Mouse (Mus musculus) layer of hippocampus, adult 2 months (tissue): ENCODE data around the gene Syngr1. TPM values are rescaled to one million over a fixed set of nuclear protein-coding genes. Genes with fewer than 3 reads are reported as not detected.
A peak's percentile ranks its signal among the peaks of the same experiment; 100 is the strongest.
"Not testable (repeated sequence)": the region's sequence is repeated elsewhere in the genome, so short reads cannot be mapped to it uniquely, and the experiment has no call there.

Source experiments
- DNase-seq, 2 experiments: peaks; one replicate each; pipeline ENCODE4 v3.0.0; 2022; ENCODE audit warnings: low spot score in 2 of 2
- H3K27ac ChIP-seq: fragments of 200-600 bp; 2 replicates; pipeline ENCODE4 v1.8.1; 2022
- H3K4me3 ChIP-seq: fragments of 200-600 bp; 2 replicates; pipeline ENCODE4 v1.8.1; 2022; ENCODE audit warnings: mild to moderate bottlenecking
- CTCF ChIP-seq: fragments of 200-600 bp; conservative IDR thresholded peaks from 2 replicates; pipeline ENCODE4 v1.8.1; 2022; ENCODE audit warnings: antibody characterized with exemption, mild to moderate bottlenecking, moderate library complexity
- total RNA-seq, 2 experiments: library from RNA; stranded (reverse); gene quantifications; 2 replicates each; pipeline ENCODE4 v1.2.3; 2021

Syngr1 gene
- total RNA-seq, 2 experiments from 2014 or later = 356 to 380 TPM

DNA sequence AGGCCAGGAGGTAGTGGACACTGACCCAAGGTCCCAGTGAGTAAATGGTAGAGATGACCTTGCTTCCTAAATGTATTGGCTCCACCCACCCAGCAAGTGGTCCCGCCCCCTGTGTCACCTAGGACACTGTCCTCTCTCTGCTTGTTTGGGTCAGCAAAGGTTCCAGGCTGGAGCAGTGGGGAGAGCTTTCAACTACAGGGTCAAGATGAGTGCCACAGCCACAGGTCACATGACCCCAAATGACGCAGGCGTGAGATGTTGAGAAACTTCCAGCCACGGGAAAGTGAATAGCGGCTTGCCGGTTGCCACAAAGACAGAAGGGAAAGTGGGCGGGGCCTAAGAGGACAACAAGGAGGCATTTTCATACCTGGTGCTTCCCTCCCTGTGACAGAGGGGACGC lies 26.0 kb downstream of the Syngr1 start:
- H3K4me3 ChIP-seq = no peak overlapping the region
- H3K27ac ChIP-seq = no peak overlapping the region
- no peak for DNase-seq
- no peak for TF ChIP-seq CTCF

DNA sequence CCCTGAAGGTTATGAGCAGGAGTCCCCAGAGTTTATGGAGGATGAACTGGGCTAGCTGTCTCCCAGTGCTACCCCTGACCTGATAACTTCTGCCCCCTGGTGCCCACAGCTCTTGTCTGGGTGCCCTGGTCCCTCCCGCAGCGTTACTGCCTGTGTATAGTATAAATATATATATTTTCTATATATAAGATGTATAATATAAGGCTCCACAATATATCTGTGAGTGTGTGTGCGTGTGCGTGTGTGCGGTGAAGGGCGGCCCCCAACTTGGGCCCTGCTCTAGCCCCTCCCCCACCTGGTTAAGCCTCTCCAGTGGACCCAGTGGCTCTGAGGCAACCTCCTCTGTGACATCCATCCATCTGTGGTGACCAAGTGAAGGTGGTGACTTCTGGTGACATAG lies 27.9 kb downstream of the Syngr1 start:
- DNase-seq = no peak
- Histone ChIP-seq H3K27ac (no peak overlapping the region), H3K4me3 (no peak overlapping the region)
- TF ChIP-seq CTCF = no peak

DNA sequence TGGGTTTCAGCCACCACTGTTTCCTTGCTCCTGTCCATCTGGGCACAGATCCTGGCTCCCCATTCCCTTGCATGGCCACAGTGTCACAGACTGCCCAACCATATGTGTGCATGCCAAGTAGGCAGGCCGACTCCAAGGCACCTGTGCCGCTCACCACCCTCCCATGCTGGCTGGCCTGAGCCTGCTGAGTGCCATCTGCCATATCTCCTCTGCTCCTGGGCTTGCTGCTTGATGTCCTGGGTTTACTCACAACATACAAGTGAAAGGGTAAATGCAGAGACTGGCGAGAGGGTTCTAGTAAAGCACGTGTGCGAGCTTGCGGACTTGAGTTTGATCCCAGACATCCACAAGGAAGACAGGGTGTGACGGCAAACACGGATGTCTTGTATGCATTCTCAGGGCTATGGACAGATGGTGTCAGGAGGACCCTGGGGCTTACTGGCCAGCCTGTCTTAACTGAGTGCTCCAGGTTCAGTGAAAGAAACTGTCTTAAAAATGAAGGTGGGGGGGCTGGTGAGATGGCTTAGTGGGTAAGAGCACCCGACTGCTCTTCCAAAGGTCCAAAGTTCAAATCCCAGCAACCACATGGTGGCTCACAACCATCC lies 30.7 kb downstream of the Syngr1 start:
- Histone ChIP-seq H3K27ac (no peak overlapping the region), H3K4me3 (no peak overlapping the region)
- TF ChIP-seq CTCF = no peak
- DNase-seq = no peak

DNA sequence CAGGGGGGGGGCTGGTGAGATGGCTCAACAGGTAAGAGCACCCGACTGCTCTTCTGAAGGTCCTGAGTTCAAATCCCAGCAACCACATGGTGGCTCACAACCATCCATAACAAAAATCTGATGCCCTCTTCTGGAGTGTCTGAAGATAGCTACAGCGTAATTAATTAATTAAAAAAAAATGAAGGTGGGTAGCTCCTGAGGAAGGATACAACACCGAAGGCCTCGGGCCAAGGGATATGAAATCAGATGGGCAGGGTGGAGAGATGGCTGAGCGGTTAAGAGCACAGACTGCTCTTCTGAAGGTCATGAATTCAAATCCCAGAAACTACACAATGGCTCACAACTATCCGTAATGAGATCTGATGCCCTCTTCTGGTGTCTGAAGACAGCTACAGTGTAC lies 31.3 kb downstream of the Syngr1 start:
- DNase-seq, H3K4me3 ChIP-seq, H3K27ac ChIP-seq: not testable (repeated sequence)
- TF ChIP-seq CTCF = 0 out of 2 replicates have a peak, but pooled peaks have one; percentile 26

DNA sequence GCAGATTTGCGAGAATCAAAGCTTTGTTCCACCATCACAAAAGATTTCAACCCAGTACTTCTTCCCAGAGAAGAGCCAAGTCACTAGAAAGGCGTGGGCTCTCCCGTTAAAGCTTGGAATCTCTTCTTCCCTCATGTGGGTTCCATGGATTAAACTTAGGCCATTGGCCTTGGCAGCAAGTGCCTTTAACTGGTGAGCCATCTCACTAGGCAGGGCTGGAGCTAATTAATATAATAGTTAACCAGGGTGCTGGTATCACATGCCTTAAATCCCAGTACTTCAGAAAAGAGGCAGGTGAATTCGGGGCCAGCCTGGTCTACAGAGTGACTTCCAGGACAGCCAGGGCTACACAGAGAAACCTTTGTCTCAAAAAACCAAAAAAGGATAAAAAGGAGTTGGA lies 33.5 kb downstream of the Syngr1 start:
- no peak overlapping the region for H3K27ac ChIP-seq
- no peak overlapping the region for H3K4me3 ChIP-seq
- TF ChIP-seq CTCF = no peak
- no peak for DNase-seq

DNA sequence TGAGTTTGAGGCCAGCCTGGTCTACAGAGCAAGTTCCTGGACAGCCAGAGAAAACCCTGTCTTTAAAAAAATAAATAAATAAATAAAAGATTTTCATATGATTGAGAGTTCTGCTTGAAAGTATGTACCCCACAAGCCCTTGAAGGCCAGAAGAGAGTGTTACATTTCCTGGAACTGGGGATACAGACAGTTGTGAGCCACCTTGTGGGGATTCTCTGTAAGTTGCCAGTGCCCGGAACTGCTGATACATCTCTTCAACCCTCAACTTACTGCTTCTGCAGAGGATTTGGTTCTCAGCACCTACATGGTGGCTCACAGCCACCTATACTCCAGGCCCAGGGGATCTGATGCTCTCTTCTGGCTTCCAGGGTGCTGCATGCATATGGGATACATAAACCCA lies 36.1 kb downstream of the Syngr1 start:
- peak; percentile 70 for TF ChIP-seq CTCF
- no peak for DNase-seq
- H3K27ac ChIP-seq = no peak overlapping the region
- H3K4me3 ChIP-seq = no peak overlapping the region

DNA sequence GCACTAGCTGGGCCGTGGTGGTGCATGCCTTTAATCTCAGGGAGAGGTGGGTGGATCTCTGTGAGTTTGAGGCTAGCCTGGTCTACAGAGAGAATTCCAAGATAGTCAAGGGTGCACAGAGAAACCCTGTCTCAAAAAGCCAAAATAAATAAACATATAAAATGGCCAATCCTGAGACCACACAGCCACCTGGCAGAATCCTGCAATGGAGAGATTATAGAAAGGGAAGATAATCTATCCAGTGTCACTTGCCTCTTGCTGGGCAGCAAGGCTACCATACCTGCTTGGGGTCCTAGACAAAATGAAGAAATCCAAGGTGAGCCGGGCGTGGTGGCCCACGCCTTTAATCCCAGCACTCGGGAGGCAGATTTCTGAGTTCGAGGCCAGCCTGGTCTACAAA lies 38.8 kb downstream of the Syngr1 start:
- no peak for DNase-seq
- Histone ChIP-seq H3K27ac (no peak overlapping the region), H3K4me3 (no peak overlapping the region)
- TF ChIP-seq CTCF = no peak

DNA sequence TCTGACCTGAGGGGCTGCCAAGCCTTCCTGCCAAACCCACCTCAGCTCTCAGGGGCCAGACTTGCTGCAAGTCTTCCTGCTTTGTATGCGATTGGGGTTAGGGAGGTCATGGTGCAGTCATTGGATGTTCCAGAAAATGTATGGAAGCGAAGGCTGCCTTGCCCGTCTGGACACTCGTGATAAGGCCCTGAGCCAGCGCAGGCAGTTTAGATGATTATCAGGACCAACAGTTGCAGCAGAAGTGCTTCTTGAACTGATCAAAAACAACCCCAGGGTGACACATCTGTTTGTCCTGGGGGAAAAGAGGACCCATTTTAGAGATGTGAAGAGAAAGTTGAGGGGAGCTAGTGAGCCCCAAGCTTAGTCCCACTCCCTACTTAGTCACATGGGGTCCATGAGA lies 39.6 kb downstream of the Syngr1 start:
- no peak for TF ChIP-seq CTCF
- no peak for DNase-seq
- Histone ChIP-seq H3K4me3 (no peak overlapping the region), H3K27ac (no peak overlapping the region)

DNA sequence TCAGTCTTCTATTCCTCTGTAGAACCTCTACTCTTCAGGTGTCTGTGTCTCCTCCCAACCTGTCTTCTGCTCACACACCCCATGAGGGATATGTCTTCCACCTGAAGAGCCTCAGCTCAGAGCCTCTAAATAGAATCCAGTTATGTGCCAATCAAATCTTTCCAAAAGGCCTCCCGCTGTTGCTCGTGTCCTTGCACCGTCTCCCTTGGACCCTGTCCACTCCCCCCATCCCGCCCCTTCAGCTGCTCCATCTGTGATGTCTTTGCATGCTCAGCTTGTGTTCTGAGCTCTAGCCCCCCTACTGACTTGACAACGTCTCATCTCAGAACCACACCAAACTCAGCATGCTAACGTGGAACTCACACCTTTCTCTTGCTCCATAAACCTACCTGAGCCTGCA lies 40.3 kb downstream of the Syngr1 start:
- H3K4me3 ChIP-seq = no peak overlapping the region
- H3K27ac ChIP-seq = no peak overlapping the region
- TF ChIP-seq CTCF = no peak

DNA sequence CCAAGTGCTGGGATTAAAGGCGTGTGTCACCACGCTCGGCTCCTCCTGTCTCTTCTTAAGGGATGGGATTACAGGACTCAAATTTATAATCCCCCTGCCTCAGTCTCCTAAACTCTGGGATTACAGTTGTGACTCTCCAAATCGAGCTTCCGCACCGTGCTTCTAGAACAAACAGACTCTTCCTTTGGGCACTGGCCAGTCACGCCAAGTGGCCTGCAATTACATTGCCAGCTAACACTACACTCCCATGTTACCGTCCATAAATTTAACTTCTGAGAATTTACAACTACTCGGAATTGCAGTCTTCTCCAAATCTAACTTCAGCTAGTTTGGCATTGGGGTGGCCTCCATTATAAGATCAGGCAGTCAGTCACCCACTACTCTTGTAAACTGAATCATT lies 41.3 kb downstream of the Syngr1 start:
- DNase-seq = no peak
- peak overlapping the region; percentile 99; the same call in 1 of the 2 replicates for H3K27ac ChIP-seq
- no peak for TF ChIP-seq CTCF
- peak overlapping the region; percentile 93 for H3K4me3 ChIP-seq

More for the DNA sequence above, 40.3 kb downstream of the Syngr1 start:
- DNase-seq = no peak

DNA sequence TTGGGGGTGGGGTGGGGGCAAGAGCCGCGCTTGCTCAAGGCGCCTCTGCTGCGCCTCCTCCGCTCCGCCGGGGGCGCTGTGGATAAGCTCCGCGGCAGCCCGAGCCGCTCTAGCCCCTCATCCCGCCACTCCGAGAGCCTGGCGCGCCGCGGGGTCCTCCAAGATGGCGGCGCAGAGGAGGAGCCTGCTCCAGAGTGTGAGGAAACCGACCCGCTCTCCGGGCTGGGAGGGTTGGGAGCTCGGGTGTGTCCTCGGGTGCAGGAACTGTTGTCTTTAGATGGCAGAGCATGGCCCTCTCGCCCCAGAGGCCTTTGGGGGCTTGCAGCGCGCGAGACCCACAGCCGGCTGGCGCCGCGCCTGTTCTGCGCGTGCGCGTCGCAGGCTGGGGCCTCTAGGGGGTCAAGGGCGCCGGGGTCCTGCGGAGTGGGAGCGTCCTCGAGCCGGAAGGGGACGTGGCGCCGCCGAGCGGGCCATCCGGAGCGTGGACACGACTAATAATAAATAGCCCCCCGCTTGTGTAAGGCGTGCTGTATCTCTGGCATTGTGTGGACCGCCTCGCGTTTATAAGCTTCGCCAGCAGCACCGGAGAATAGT lies 42.0 kb downstream of the Syngr1 start, which contains the start of gene Tab1:
Gene Tab1, plus strand, starts transcription at position 135 of the 594 bp plus-strand sequence.
- Histone ChIP-seq H3K27ac (peak within 1 kb of the TSS; percentile 99), H3K4me3 (peak within 1 kb of the TSS; percentile 93)
- DNase-seq = peak; percentile 91 to 94
- TF ChIP-seq CTCF = peak; percentile 93

DNA sequence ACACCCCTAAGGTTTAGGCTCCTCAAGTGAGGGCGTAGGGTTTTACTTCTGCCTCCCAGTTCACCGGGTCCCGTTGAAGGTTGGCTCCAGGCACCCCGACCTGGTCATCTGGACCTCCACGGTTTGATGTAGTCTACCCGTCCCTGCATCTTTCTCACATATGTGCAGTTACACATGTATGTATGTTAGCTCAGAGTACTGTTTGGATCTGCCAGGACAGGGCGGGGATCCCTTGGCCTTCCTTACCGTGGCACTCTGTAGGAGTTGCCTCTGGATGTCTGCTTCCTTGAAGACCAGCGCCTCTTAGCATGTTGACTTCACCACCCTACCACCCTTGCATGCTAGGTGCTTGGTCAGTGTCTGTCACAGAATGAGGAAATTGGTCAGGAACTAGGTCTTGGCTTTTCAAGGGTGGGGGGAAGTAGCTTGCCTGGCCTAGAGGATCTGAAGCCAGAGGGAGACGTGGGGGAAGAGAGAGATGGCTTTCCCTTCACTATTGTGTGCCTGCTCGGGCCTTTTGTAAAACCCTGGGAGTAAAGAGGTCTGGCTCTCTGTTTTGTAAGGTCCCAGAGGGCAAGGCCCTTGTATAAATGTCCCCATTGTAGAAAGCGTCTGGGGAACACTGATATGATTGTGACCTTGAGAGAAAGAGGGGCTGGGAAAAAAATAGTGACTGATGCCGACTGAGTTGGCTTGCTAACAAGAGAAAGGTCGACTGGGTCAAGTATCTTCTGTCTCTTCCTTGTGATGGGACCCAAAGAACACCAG lies 42.7 kb downstream of the Syngr1 start:
- H3K4me3 ChIP-seq = peak overlapping the region; percentile 93
- no peak for TF ChIP-seq CTCF
- H3K27ac ChIP-seq = peak overlapping the region; percentile 99
- no peak for DNase-seq

DNA sequence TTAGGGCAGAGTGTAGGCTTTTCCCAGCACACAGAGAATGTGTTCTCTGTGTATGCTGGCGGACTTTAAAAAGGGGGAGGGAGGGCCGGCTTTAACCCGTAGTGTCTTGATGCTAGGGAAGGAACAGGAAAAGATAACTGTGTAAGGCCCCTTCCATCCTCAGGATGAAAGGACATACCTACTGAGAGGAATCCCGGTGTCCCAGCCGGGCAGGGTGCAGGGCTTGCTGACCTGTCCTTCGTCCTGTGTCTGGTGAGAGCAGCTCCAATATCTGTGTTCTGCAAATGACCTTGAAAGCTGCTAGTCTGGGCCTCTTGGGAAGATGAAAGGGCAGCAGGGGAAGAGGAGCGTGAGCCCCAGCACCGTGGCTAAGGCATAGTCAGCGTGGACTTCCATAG lies 43.3 kb downstream of the Syngr1 start:
- DNase-seq = no peak
- peak overlapping the region; percentile 93 for H3K4me3 ChIP-seq
- H3K27ac ChIP-seq = peak overlapping the region; percentile 99
- no peak for TF ChIP-seq CTCF
